16 mouse cellular contexts compared by ENCODE assay signal in genomic region chr2:72238421-72238820, GRCm38 (mm10). TPM values are rescaled to one million over a fixed set of nuclear protein-coding genes. Genes with fewer than 3 reads are reported as not detected.
DNase-seq lines count a peak whose midpoint lies in the region; ATAC-seq lines count a peak whose summit lies in the region.
"Had no signal": no experiment of that assay in that cellular context is flagged by ENCODE, and none has a peak within 500 bp of the region (broad histone marks: within the 10 kb centered on the region; RNA-seq: fewer than 3 reads in every experiment).

No protein-coding gene starts in this region.

- H3K4me3 ChIP-seq in intestine, embryonic 14.5 days (ENCODE audit: low read depth, low read length): no peak overlapping the region
- H3K4me3 ChIP-seq in intestine, embryonic 16.5 days (ENCODE audit: low read length): no peak overlapping the region
- H3K4me3 ChIP-seq: forebrain, embryonic 12.5 days; heart, embryonic 13.5 days; hindbrain, embryonic 15.5 days had no signal

- H3K4me1 ChIP-seq in intestine, embryonic 14.5 days (replicated peaks; ENCODE audit: control insufficient read depth, insufficient read depth, low read length): peaks cover 15% of the 10 kb centered on the region; the same call in 1 of the 2 replicates
- peaks cover 5% of the 10 kb centered on the region; the same call in 1 of the 2 replicates for H3K4me1 ChIP-seq in intestine, embryonic 16.5 days (ENCODE audit: control insufficient read depth, insufficient read depth, low read length)

- WGBS in intestine, embryonic 14.5 days: 87% methylated on average over 2 of the region's 2 CpGs
- WGBS in intestine, embryonic 16.5 days: 80% methylated on average over 2 of the region's 2 CpGs

- no peak overlapping the region for H3K9ac ChIP-seq in intestine, embryonic 14.5 days (ENCODE audit: low read length)
- H3K9ac ChIP-seq in intestine, embryonic 16.5 days (ENCODE audit: low read depth, low read length): no peak overlapping the region
- H3K9ac ChIP-seq: forebrain, embryonic 12.5 days; heart, embryonic 13.5 days; hindbrain, embryonic 15.5 days had no signal

- no peaks in the 10 kb centered on the region for H3K9me3 ChIP-seq in intestine, embryonic 14.5 days (ENCODE audit: control insufficient read depth, low read length)
- H3K9me3 ChIP-seq in intestine, embryonic 16.5 days (ENCODE audit: control insufficient read depth, low read length): no peaks in the 10 kb centered on the region
- H3K9me3 ChIP-seq: forebrain, embryonic 12.5 days; heart, embryonic 13.5 days; hindbrain, embryonic 15.5 days had no signal

- H3K36me3 ChIP-seq in intestine, embryonic 14.5 days (ENCODE audit: control insufficient read depth, insufficient read depth, low read length): no peaks in the 10 kb centered on the region
- no peaks in the 10 kb centered on the region for H3K36me3 ChIP-seq in intestine, embryonic 16.5 days (ENCODE audit: control insufficient read depth, insufficient read depth, low read length)
- H3K36me3 ChIP-seq: forebrain, embryonic 12.5 days; heart, embryonic 13.5 days had no signal

- H3K27ac ChIP-seq in intestine, embryonic 14.5 days (ENCODE audit: low read depth): no peak overlapping the region
- no peak overlapping the region for H3K27ac ChIP-seq in intestine, embryonic 16.5 days (ENCODE audit: low read length)
- H3K27ac ChIP-seq: forebrain, embryonic 12.5 days; heart, embryonic 13.5 days; hindbrain, embryonic 15.5 days had no signal

- no peaks in the 10 kb centered on the region for H3K27me3 ChIP-seq in intestine, embryonic 14.5 days (replicated peaks; ENCODE audit: control insufficient read depth, insufficient read depth, low read length)
- no peaks in the 10 kb centered on the region for H3K27me3 ChIP-seq in intestine, embryonic 16.5 days (replicated peaks; ENCODE audit: control insufficient read depth, insufficient read depth, low read length)
- H3K27me3 ChIP-seq: heart, embryonic 13.5 days; hindbrain, embryonic 15.5 days had no signal

- H3K4me2 ChIP-seq in intestine, embryonic 14.5 days (ENCODE audit: low read length): no peak overlapping the region
- H3K4me2 ChIP-seq in intestine, embryonic 16.5 days (ENCODE audit: low read depth, low read length): no peak overlapping the region
- H3K4me2 ChIP-seq: forebrain, embryonic 12.5 days; heart, embryonic 13.5 days; hindbrain, embryonic 15.5 days had no signal

- DNase-seq in intestine, embryonic 14.5 days (ENCODE audit: low spot score): peak; percentile 32
- DNase-seq in 416B (ENCODE audit: low read depth) (peak; percentile 63), adipocyte (ENCODE audit: low spot score) (no peak)
- DNase-seq in left cerebral cortex, adult 8-10 months (ENCODE audit: low spot score in 2 of 2): no peak
- DNase-seq: adrenal gland, postnatal 25 days; cerebellum, adult 2 months; cerebellum, postnatal 10 days; gastrocnemius, postnatal 25 days; heart, postnatal 36 days had no signal

- no peak for ATAC-seq in intestine, embryonic 14.5 days (replicated peaks; ENCODE audit: low FRiP score, low TSS enrichment, low read depth)
- ATAC-seq in intestine, embryonic 16.5 days: no peak
- ATAC-seq in granulocyte monocyte progenitor cell, adult 5-6 weeks (replicated peaks; ENCODE audit: poor library complexity, severe bottlenecking): peak; percentile 90
- ATAC-seq in monocyte, adult 5-6 weeks (replicated peaks; ENCODE audit: insufficient number of reproducible peaks, low FRiP score, low TSS enrichment, poor library complexity, severe bottlenecking): peak; percentile 48; the same call in 1 of the 2 replicates
- ATAC-seq: forebrain, embryonic 16.5 days had no signal

RNA-seq across cellular contexts. Expression of gene Map3k20, which starts 47.0 kb away (rescaled TPM):
- polyA plus RNA-seq in intestine, embryonic 14.5 days (2014; fragmentation: Nextera tagmentation; extraction: Ambion mirVana): 22.3 and 23.8 TPM in 2 replicates
- polyA plus RNA-seq in intestine, embryonic 16.5 days (2015; fragmentation: Nextera tagmentation; extraction: Ambion mirVana): 13.8 and 14.8 TPM in 2 replicates
- 66.1 and 82.8 TPM in 2 replicates for total RNA-seq in granulocyte monocyte progenitor cell, adult 5-6 weeks (2014; fragmentation: Nextera tagmentation)
- total RNA-seq in granulocyte monocyte progenitor cell, adult 5-6 weeks (2017): 71.7 and 77.0 TPM in 2 replicates
- total RNA-seq in monocyte, adult 5-6 weeks (2017): 10.5 to 11.9 TPM (median 11.2 TPM) in 3 replicates
- total RNA-seq in left cerebral cortex, adult 8-10 months (2022): 10 to 100 TPM in 2 of 4 experiments, 1 to 10 TPM in 2; 8.7 to 13.5 (median 10.0) TPM

Comparison
In these comparisons a context has a peak if more than half of its experiments do, and no peak if none do; other contexts are left out.
1. ATAC-seq: peak in granulocyte monocyte progenitor cell, adult 5-6 weeks (single experiment) and monocyte, adult 5-6 weeks (single experiment); none in intestine, embryonic 14.5 days (single experiment) and intestine, embryonic 16.5 days (single experiment).
2. DNase-seq: peak in intestine, embryonic 14.5 days (single experiment) and 416B (single experiment); none in left cerebral cortex, adult 8-10 months (0 of 2) and adipocyte (single experiment).